Mouse (Mus musculus) intestine, embryonic 16.5 days (tissue): ENCODE data around the gene Trappc11. TPM values are rescaled to one million over a fixed set of nuclear protein-coding genes. Genes with fewer than 3 reads are reported as not detected.
"Not testable (repeated sequence)": the region's sequence is repeated elsewhere in the genome, so short reads cannot be mapped to it uniquely, and the experiment has no call there.

Experiments used
- ATAC-seq: fragments of 200-750 bp; cut with Nextera tagmentation; 2 replicates; pipeline ENCODE4 v1.8.0; 2017; ENCODE audit warnings: moderate TSS enrichment, moderate library complexity
- H3K27ac ChIP-seq: fragments of 300-500 bp; sonication (generic); 2 replicates; pipeline ENCODE4 v1.5.1; 2014; ENCODE audit warnings: mild to moderate bottlenecking, low read length
- H3K27me3 ChIP-seq: fragments of 300-500 bp; sonication (generic); replicated peaks from 2 replicates; pipeline ENCODE4 v1.6.1; 2014; ENCODE audit warnings: low read length, control low read depth, mixed read lengths; ENCODE audit not compliant: control insufficient read depth, insufficient read depth
- H3K36me3 ChIP-seq: fragments of 300-500 bp; sonication (generic); 2 replicates; pipeline ENCODE4 v1.6.1; 2014; ENCODE audit warnings: low read length, control low read depth; ENCODE audit not compliant: control insufficient read depth, insufficient read depth
- H3K4me1 ChIP-seq: fragments of 300-500 bp; sonication (generic); 2 replicates; pipeline ENCODE4 v1.6.1; 2014; ENCODE audit warnings: low read length, control low read depth, mixed read lengths; ENCODE audit not compliant: control insufficient read depth, insufficient read depth
- H3K4me2 ChIP-seq: fragments of 300-500 bp; sonication (generic); 2 replicates; pipeline ENCODE4 v1.6.1; 2014; ENCODE audit warnings: low read depth, low read length, control low read depth
- H3K4me3 ChIP-seq: fragments of 300-500 bp; sonication (generic); 2 replicates; pipeline ENCODE4 v1.5.1; 2014; ENCODE audit warnings: mild to moderate bottlenecking, low read length
- H3K9ac ChIP-seq: fragments of 300-500 bp; sonication (generic); 2 replicates; pipeline ENCODE4 v1.6.1; 2014; ENCODE audit warnings: low read depth, low read length
- H3K9me3 ChIP-seq: fragments of 300-500 bp; sonication (generic); 2 replicates; pipeline ENCODE4 v1.6.1; 2016; ENCODE audit warnings: low read length, control low read depth; ENCODE audit not compliant: control insufficient read depth
- WGBS: fragments of 180-500 bp; shearing (Covaris S2); extraction: QIAGEN DNeasy Blood & Tissue Kit; methylation state at CpG from one replicate; pipeline ENCODE4 v1.1.7; 2014; 5-methylcytosine and 5-hydroxymethylcytosine counted together
- polyA plus RNA-seq: library from polyadenylated mRNA; unstranded; fragments of >200 nt; fragmentation: Nextera tagmentation; extraction: Ambion mirVana; gene quantifications from 2 replicates; pipeline ENCODE4 v1.2.1, GENCODE M21; 2015

Trappc11 gene
- polyA plus RNA-seq, 1 experiment from 2014 or later: 26.1 TPM

GRCm38 (mm10) chr8:47458591-47458990 lies 74.7 kb downstream of the Trappc11 start:
- Histone ChIP-seq H3K36me3 (no peaks in the 10 kb centered on the region), H3K4me2 (no peak overlapping the region), H3K27me3 (no peaks in the 10 kb centered on the region), H3K9me3 (no peaks in the 10 kb centered on the region), H3K4me3 (no peak overlapping the region), H3K27ac (no peak overlapping the region), H3K4me1 (no peaks in the 10 kb centered on the region), H3K9ac (no peak overlapping the region)
- WGBS: 93% methylated on average over 10 of the region's 10 CpGs
- no peak for ATAC-seq

- not testable (repeated sequence) for H3K36me3 ChIP-seq, H3K9me3 ChIP-seq, H3K27ac ChIP-seq, H3K9ac ChIP-seq, H3K4me3 ChIP-seq, H3K4me2 ChIP-seq, ATAC-seq, H3K27me3 ChIP-seq, H3K4me1 ChIP-seq
- WGBS: 100% methylated on average over 2 of the region's 2 CpGs
Observed at GRCm38 (mm10) chr8:47449211-47449610, 84.1 kb downstream of the Trappc11 start.

GRCm38 (mm10) chr8:47446312-47447046 lies 86.8 kb downstream of the Trappc11 start, which contains the start of gene Stox2:
TSS of gene Stox2 (minus strand) at chr8:47446362.
- no peak for ATAC-seq
- no peak within 1 kb of the TSS for H3K27ac ChIP-seq
- no peak within 1 kb of the TSS for H3K4me2 ChIP-seq
- H3K36me3 ChIP-seq: no peaks in the 10 kb centered on the region
- 63% methylated on average over 19 of the region's 19 CpGs for WGBS
- no peak within 1 kb of the TSS for H3K4me3 ChIP-seq
- no peak within 1 kb of the TSS for H3K9ac ChIP-seq
- H3K9me3 ChIP-seq: peaks cover 5% of the 10 kb centered on the region; the same call in 1 of the 2 replicates
- no peaks in the 10 kb centered on the region for H3K27me3 ChIP-seq
- no peaks in the 10 kb centered on the region for H3K4me1 ChIP-seq

Other genes with a start within 250 kb of the Trappc11 start
- gene Stox2, start 87.1 kb downstream of the Trappc11 start, polyA plus RNA-seq: 4.7 TPM in 2 replicates
- gene Rwdd4a, start 194 bp upstream of the Trappc11 start, polyA plus RNA-seq: 30.4 and 34.9 TPM in 2 replicates
- gene Ing2, start 142.1 kb upstream of the Trappc11 start, polyA plus RNA-seq: 10.4 and 10.8 TPM in 2 replicates
- gene Cdkn2aip, start 180.5 kb upstream of the Trappc11 start, polyA plus RNA-seq: 20.0 and 21.0 TPM in 2 replicates